Mouse (Mus musculus): ENCODE data around the gene Lif. TPM values are rescaled to one million over a fixed set of nuclear protein-coding genes. Genes with fewer than 3 reads are reported as not detected.

Lif gene
- polyA plus RNA-seq, 1 experiment, result 0.95 TPM

DNA sequence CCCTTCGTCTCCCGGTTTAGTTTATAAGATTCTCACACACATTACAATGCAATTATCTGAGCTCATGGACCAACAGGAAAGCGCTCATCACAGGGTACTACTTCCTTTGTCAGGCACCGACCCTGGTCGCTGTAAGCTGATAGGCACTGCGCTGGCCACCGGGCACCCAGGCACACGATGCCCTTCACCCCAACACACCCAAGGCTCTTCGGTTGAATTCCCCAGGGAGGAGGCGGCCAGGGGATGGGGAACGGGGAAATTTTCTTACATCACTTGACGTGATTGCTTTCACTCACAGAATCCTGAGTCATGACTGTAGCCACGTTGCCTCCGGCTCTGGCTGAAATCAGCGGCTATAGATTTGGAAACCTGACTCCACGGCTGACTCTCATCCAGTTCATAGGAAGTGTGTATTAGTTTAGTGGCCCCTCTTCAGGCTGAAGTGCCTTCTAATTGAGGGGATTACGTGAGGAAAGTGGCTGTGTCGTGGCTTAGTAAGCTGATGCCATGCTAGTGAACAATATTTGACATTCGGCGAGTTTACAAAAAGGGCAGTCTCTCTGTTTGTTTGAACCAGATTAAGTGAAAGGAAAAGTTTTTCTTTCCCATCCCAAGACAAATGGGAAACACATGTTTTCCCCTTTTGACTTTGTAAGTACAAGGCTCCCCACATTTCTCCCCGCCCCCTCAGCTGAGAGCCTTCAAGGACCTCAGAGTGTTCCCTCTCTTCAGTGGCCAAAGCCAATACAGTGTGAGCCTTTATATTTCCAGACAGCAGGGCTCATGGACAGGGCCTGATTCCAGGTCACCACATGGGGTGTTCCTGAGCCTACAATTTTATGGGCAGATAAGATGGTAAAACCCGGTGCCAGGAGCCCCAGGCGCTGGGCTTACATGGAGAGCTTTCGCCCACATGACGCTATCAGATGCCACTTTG lies 51.4 kb downstream of the Lif start:
- TF ChIP-seq CTCF (IDR thresholded peaks at IDR 0.05; ENCODE audit: extremely low read depth, insufficient read depth, insufficient read length, insufficient replicate concordance) (no peak), POLR2A (IDR thresholded peaks at IDR 0.05; ENCODE audit: low read depth, low read length) (no peak)
- Histone ChIP-seq H3K27ac (ENCODE audit: insufficient read depth, low read length) (no peak overlapping the region), H3K4me3 (ENCODE audit: extremely low read depth, insufficient read depth, insufficient read length) (no peak overlapping the region), H3K27me3 (ENCODE audit: control insufficient read depth, insufficient read depth, low read length) (no peaks in the 10 kb centered on the region), H3K4me1 (ENCODE audit: control insufficient read depth, insufficient read depth, insufficient read length) (no peaks in the 10 kb centered on the region), H3K36me3 (ENCODE audit: control insufficient read depth, insufficient read depth, low read length) (no peaks in the 10 kb centered on the region)
- WGBS, result 72% methylated on average over 25 of the region's 25 CpGs
- DNase-seq (ENCODE audit: low read depth in 1 of 2, low spot score in 2 of 2), result no peak

DNA sequence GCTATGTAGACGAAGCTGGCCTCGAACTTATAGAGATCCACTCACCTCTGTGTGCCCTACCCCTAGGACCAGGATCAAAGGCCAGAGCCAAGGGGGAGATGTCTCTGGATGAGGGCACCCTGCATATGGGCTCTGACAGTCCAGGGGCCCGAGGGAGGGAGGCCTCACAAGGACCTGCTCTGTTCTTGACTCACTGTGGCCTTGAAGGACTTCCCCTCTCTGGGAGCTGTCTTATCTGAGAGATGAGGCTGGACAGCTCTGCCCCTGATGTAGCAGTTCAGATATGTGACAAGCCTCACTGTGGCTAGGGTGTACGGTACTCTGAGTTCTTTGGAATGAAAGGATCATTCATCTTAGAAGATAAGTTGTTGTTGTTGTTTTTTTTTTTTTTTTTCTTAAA lies 52.3 kb downstream of the Lif start:
- TF ChIP-seq CTCF (IDR thresholded peaks at IDR 0.05; ENCODE audit: extremely low read depth, insufficient read depth, insufficient read length, insufficient replicate concordance) (no peak), POLR2A (IDR thresholded peaks at IDR 0.05; ENCODE audit: low read depth, low read length) (no peak)
- no peaks in the 10 kb centered on the region for H3K36me3 ChIP-seq (ENCODE audit: control insufficient read depth, insufficient read depth, low read length)
- H3K4me3 ChIP-seq (ENCODE audit: extremely low read depth, insufficient read depth, insufficient read length), result no peak overlapping the region
- H3K27ac ChIP-seq (ENCODE audit: insufficient read depth, low read length), result no peak overlapping the region
- H3K4me1 ChIP-seq (ENCODE audit: control insufficient read depth, insufficient read depth, insufficient read length), result no peaks in the 10 kb centered on the region
- no peak for DNase-seq (ENCODE audit: low read depth in 1 of 2, low spot score in 2 of 2)
- 87% methylated on average over 4 of the region's 4 CpGs for WGBS
- H3K27me3 ChIP-seq (ENCODE audit: control insufficient read depth, insufficient read depth, low read length), result no peaks in the 10 kb centered on the region

DNA sequence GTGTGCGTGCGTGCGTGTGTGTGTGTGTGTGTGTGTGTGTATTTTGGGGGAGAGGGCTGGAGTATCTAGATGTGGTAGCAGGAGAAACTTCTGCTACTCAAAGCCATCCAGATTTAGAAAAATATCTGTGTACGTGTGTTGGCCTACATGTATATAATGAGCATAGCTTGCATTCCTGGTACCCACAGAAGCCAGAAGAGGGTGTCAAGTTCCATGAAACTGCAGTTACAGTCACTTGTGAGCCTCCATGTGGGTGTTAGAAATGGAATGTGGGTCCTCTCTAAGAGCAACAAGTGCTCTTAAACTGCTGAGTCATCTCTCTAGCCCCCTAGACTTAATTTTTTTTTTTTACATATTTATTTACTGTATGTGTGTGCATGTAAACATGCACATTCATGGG lies 53.0 kb downstream of the Lif start:
- Histone ChIP-seq H3K36me3 (ENCODE audit: control insufficient read depth, insufficient read depth, low read length) (no peaks in the 10 kb centered on the region), H3K4me3 (ENCODE audit: extremely low read depth, insufficient read depth, insufficient read length) (no peak overlapping the region), H3K4me1 (ENCODE audit: control insufficient read depth, insufficient read depth, insufficient read length) (no peaks in the 10 kb centered on the region), H3K27ac (ENCODE audit: insufficient read depth, low read length) (no peak overlapping the region), H3K27me3 (ENCODE audit: control insufficient read depth, insufficient read depth, low read length) (no peaks in the 10 kb centered on the region)
- TF ChIP-seq CTCF (IDR thresholded peaks at IDR 0.05; ENCODE audit: extremely low read depth, insufficient read depth, insufficient read length, insufficient replicate concordance), result no peak
- TF ChIP-seq POLR2A (IDR thresholded peaks at IDR 0.05; ENCODE audit: low read depth, low read length), result no peak
- WGBS, result 90% methylated on average over 4 of the region's 4 CpGs
- no peak for DNase-seq (ENCODE audit: low read depth in 1 of 2, low spot score in 2 of 2)

DNA sequence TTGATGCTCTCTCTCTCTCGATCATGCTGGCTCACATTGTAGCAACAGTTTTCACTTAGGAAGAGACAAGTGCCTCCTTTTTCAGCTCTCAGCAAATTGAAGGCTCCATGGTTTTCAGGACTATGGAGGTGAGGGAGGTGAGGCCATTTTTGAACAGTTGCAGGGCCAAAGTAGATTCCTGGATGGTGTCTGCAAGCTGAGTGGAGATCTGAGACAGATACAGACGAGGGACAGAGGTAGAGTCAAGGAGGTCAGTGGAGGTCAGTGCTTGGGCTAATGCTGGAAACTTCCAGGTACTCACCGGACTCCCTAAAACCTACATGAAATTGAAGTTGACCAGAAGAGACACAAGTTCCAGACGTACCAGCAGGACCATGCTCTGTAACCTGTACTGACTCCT lies 54.8 kb downstream of the Lif start:
- no peaks in the 10 kb centered on the region for H3K27me3 ChIP-seq (ENCODE audit: control insufficient read depth, insufficient read depth, low read length)
- WGBS, result 79% methylated on average over 4 of the region's 4 CpGs
- H3K27ac ChIP-seq (ENCODE audit: insufficient read depth, low read length), result no peak overlapping the region
- H3K4me3 ChIP-seq (ENCODE audit: extremely low read depth, insufficient read depth, insufficient read length), result no peak overlapping the region
- no peaks in the 10 kb centered on the region for H3K4me1 ChIP-seq (ENCODE audit: control insufficient read depth, insufficient read depth, insufficient read length)
- no peak for DNase-seq (ENCODE audit: low read depth in 1 of 2, low spot score in 2 of 2)
- no peaks in the 10 kb centered on the region for H3K36me3 ChIP-seq (ENCODE audit: control insufficient read depth, insufficient read depth, low read length)
- no peak for TF ChIP-seq POLR2A (IDR thresholded peaks at IDR 0.05; ENCODE audit: low read depth, low read length)
- TF ChIP-seq CTCF (IDR thresholded peaks at IDR 0.05; ENCODE audit: extremely low read depth, insufficient read depth, insufficient read length, insufficient replicate concordance), result no peak

DNA sequence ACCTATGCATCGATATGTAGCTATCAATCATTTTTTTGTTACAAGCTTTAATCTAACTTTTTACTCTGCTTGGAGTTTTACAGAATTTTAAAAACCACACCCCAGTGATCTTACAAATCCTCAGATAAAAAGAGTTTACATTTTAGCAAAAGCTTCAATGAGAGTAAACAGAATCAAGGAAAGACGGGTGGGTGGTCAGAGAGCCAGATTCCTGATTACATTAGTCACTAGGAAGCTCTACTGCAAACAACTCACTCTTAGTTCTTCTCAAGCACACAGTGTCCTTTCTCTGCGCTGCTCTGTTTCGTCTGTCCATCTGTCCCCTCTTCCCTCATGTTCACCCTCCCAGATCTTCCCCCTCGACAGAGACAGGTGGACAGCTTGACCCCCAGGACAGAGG lies 59.9 kb downstream of the Lif start:
- Histone ChIP-seq H3K4me1 (ENCODE audit: control insufficient read depth, insufficient read depth, insufficient read length) (no peaks in the 10 kb centered on the region), H3K27ac (ENCODE audit: insufficient read depth, low read length) (no peak overlapping the region), H3K4me3 (ENCODE audit: extremely low read depth, insufficient read depth, insufficient read length) (no peak overlapping the region), H3K36me3 (ENCODE audit: control insufficient read depth, insufficient read depth, low read length) (no peaks in the 10 kb centered on the region), H3K27me3 (ENCODE audit: control insufficient read depth, insufficient read depth, low read length) (no peaks in the 10 kb centered on the region)
- WGBS, result 87% methylated on average over 5 of the region's 5 CpGs
- TF ChIP-seq CTCF (IDR thresholded peaks at IDR 0.05; ENCODE audit: extremely low read depth, insufficient read depth, insufficient read length, insufficient replicate concordance), result no peak
- no peak for TF ChIP-seq POLR2A (IDR thresholded peaks at IDR 0.05; ENCODE audit: low read depth, low read length)
- DNase-seq (ENCODE audit: low read depth in 1 of 2, low spot score in 2 of 2), result no peak

DNA sequence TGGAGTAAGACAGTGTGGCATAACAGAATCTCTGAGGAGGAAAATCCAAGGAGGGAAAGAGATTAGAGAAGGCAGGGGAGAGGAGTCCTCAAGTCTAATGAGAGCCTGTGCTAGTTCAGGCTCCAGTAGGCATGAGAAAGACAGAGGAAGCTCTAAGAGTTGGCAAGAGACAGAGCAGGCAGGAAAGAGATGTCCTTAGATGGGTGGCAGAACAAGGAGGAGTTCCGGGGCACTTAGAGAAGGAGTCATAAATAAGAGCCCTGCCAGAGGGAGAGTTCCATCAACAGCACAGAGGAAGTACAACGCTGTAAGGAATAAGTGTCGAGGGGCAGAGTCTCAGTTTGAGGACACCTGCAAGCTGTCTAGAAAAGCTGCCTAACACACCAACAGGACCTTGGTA lies 60.7 kb downstream of the Lif start:
- WGBS, result 9% methylated on average over 3 of the region's 3 CpGs
- no peaks in the 10 kb centered on the region for H3K36me3 ChIP-seq (ENCODE audit: control insufficient read depth, insufficient read depth, low read length)

More for the DNA sequence above, 60.7 kb downstream of the Lif start:
- no peak overlapping the region for H3K4me3 ChIP-seq (ENCODE audit: extremely low read depth, insufficient read depth, insufficient read length)
- TF ChIP-seq CTCF (IDR thresholded peaks at IDR 0.05; ENCODE audit: extremely low read depth, insufficient read depth, insufficient read length, insufficient replicate concordance) (no peak), POLR2A (IDR thresholded peaks at IDR 0.05; ENCODE audit: low read depth, low read length) (no peak)
- H3K27ac ChIP-seq (ENCODE audit: insufficient read depth, low read length), result no peak overlapping the region
- DNase-seq (ENCODE audit: low read depth in 1 of 2, low spot score in 2 of 2), result no peak
- H3K27me3 ChIP-seq (ENCODE audit: control insufficient read depth, insufficient read depth, low read length), result no peaks in the 10 kb centered on the region
- no peaks in the 10 kb centered on the region for H3K4me1 ChIP-seq (ENCODE audit: control insufficient read depth, insufficient read depth, insufficient read length)
